Mouse (Mus musculus): ENCODE results near the gene Gpr87.

GRCm38 (mm10) chr3:59234878-59235277 lies 40.0 kb upstream of the Gpr87 start:
- TF ChIP-seq CTCF (conservative IDR thresholded peaks at IDR 0.05; ENCODE audit: low read length) = no peak
- TF ChIP-seq POU5F1 (IDR thresholded peaks at IDR 0.05; ENCODE audit: borderline replicate concordance, low read length) = no peak

Data from E14TG2a.4 (cell line).